Mouse (Mus musculus) embryonic facial prominence, embryonic 10.5 days (tissue): ENCODE results near the gene Plcb1. TPM values are rescaled to one million over a fixed set of nuclear protein-coding genes. Genes with fewer than 3 reads are reported as not detected.

Source experiments
- DNase-seq: peaks from one replicate; pipeline ENCODE4 v3.0.0-alpha.2; 2017; ENCODE audit warnings: low spot score
- H3K27ac ChIP-seq: fragments of 300-500 bp; sonication (generic); replicated peaks from 2 replicates; pipeline ENCODE4 v1.5.1; 2016; ENCODE audit warnings: mild to moderate bottlenecking
- H3K27me3 ChIP-seq: fragments of 300-500 bp; sonication (generic); replicated peaks from 2 replicates; pipeline ENCODE4 v1.6.1; 2016; ENCODE audit warnings: low read depth, mild to moderate bottlenecking; ENCODE audit not compliant: poor library complexity, severe bottlenecking
- H3K36me3 ChIP-seq: fragments of 300-500 bp; sonication (generic); replicated peaks from 2 replicates; pipeline ENCODE4 v1.6.1; 2016; ENCODE audit warnings: mild to moderate bottlenecking, moderate library complexity
- H3K4me1 ChIP-seq: fragments of 300-500 bp; sonication (generic); 2 replicates; pipeline ENCODE4 v1.6.1; 2016
- H3K4me3 ChIP-seq: fragments of 300-500 bp; sonication (generic); 2 replicates; pipeline ENCODE4 v1.5.1; 2016; ENCODE audit warnings: mild to moderate bottlenecking, moderate library complexity
- H3K9me3 ChIP-seq: fragments of 300-500 bp; sonication (generic); 2 replicates; pipeline ENCODE4 v1.6.1; 2016; ENCODE audit warnings: mild to moderate bottlenecking
- WGBS: fragments of 180-500 bp; shearing (Covaris S2); methylation state at CpG from one replicate; pipeline ENCODE4 v1.1.7; 2016; 5-methylcytosine and 5-hydroxymethylcytosine counted together
- polyA plus RNA-seq: library from polyadenylated mRNA; unstranded; fragments of >200 nt; fragmentation: Nextera tagmentation; extraction: Ambion mirVana; gene quantifications from 2 replicates; pipeline ENCODE4 v1.2.1, GENCODE M21; 2016

Plcb1 gene
- 4.6 and 6.0 TPM in 2 replicates for polyA plus RNA-seq

DNA sequence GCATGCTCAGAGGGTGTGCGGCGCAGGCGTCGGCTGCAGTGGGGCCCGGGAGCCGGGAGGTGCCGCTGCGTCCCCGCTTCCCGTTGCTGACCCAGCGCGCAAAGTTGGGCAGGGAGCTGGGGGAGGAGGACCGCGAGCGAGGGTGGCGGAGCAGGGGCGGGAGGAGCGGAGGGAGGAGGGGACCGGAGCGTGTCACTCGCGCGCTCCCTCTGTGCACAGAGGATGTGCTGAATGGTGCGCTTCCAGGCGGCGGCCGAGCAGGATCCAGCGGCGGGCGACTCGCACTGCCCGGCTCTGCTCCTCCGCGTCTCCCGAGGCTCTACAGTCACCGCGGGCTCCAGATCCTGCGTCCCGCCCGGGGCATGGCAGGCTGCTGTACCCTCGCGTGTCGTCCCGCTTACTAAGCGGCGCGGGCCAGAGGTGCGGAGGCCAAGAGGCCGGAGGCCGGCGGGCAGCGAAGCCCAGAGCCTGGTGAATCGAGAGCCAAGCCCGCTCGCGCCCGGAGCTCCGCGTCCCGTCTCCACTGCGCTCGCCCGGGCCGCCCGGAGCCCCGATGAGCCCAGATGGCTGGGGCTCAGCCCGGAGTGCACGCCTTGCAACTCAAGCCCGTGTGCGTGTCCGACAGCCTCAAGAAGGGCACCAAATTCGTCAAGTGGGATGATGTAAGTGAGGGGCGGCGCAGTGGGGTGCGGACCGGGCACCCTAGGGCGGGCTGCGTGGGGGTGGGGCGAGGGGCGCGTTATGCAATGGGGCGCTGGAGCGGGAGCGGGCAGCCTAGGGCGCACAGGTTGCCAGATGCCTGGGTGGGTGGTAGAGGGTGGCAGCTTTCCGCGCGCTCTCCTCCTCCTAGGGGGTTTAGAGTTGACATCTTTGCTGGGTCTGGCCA lies at the start of gene Plcb1:
Plcb1 (plus strand) TSS at position 98 of the 886 bp plus-strand sequence.
- peaks cover 15% of the 10 kb centered on the region for H3K4me1 ChIP-seq
- peak within 1 kb of the TSS; percentile 87 for H3K27ac ChIP-seq
- peaks cover 32% of the 10 kb centered on the region for H3K27me3 ChIP-seq
- peak within 1 kb of the TSS; percentile 79 for H3K4me3 ChIP-seq
- under 1% methylated on average over 88 of the region's 88 CpGs for WGBS
- H3K9me3 ChIP-seq, result no peaks in the 10 kb centered on the region
- peak; percentile 91 for DNase-seq
- H3K36me3 ChIP-seq, result no peaks in the 10 kb centered on the region

DNA sequence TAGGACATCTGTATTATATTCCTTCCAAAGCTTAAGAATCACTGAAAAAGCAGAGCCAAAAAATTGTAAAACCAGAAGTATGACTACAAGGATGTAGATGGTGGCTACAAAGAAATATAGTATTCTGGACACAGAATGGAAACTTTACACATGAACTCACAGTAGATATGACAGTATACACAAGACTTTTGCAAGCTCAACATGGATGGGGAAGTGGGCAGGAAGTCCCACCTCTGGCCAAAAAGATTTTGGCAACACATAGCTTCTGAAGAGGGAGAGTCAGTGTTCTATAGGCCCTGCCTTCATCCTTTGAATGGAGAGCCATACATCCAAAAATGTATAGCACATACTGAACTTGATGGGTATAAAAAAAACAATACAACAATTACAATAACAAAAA lies 30.3 kb upstream of the Plcb1 start:
- Histone ChIP-seq H3K27me3 (no peaks in the 10 kb centered on the region), H3K27ac (no peak overlapping the region), H3K4me1 (no peaks in the 10 kb centered on the region), H3K9me3 (no peaks in the 10 kb centered on the region), H3K4me3 (no peak overlapping the region), H3K36me3 (no peaks in the 10 kb centered on the region)
- DNase-seq, result no peak

DNA sequence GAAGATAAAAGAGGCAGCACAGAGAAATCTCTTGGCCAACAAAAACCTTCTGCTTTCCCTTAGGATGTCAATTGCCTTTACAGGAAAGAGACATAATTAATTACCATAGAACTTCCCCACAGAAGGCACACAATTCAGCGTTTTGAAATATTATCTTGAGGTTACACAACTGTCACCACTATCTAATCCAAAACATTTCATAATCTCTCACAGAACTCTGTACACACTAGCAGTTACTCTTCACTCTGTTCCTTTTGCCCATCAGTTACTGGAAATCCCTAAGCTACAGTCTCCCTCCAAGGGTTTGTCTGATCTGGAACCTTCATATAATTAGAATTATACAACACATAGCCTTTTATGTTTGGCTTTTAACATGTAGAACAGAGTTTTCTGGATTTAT lies 29.8 kb upstream of the Plcb1 start:
- H3K9me3 ChIP-seq, result no peaks in the 10 kb centered on the region
- H3K4me1 ChIP-seq, result no peaks in the 10 kb centered on the region
- no peak overlapping the region for H3K27ac ChIP-seq
- no peaks in the 10 kb centered on the region for H3K36me3 ChIP-seq
- H3K4me3 ChIP-seq, result no peak overlapping the region
- WGBS, result 73% methylated on average over 1 of the region's 1 CpGs
- H3K27me3 ChIP-seq, result no peaks in the 10 kb centered on the region
- no peak for DNase-seq

DNA sequence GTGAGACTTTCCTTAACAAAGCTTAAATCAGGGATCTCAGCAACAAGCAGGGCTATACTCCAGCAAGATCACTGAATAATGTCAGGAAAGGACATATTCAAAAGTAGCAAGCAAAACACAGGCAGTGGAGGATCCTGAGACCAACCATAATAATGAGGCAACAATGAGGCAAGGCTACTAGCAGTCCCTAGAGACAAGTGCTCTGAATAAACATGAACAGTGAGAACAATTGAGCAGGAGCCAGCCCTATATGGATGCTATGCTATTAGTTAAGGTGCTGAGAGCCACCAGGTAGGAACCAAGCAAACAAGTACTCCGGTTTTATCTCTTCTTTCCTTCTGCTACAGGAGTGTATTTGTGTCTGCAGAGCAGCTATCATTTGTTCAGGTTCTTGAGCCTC lies 24.8 kb upstream of the Plcb1 start:
- Histone ChIP-seq H3K4me1 (no peaks in the 10 kb centered on the region), H3K27me3 (no peaks in the 10 kb centered on the region), H3K9me3 (no peaks in the 10 kb centered on the region), H3K36me3 (no peaks in the 10 kb centered on the region), H3K27ac (no peak overlapping the region), H3K4me3 (no peak overlapping the region)
- DNase-seq, result no peak
- 87% methylated on average over 1 of the region's 1 CpGs for WGBS

DNA sequence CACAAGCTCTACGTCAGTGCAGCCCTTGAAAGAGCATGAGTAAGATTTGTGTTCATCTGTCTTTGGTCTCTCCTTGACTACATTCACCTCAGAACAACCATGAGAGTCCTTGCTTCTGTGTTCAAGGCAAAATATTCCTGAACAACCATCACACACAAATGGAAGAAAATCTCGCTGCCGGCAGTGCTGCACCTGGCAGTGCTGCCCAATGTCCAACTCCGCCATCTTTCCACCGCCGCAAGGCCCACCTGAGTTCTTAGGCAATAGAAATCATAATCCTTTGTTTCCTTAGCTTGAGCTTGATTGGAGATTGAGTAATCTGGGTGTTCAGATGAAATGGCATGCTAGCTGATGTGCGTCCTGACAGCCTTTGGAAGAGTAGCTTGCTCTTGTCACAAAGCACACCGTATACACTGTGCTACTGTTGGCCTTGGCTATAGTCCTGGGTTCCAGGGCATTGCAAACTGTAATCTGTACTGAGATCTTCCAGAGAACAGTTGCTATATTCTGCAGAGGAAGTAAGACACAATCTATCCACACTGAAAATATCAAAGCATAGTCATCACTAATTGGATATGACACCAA lies 22.4 kb upstream of the Plcb1 start:
- H3K4me1 ChIP-seq, result no peaks in the 10 kb centered on the region
- 94% methylated on average over 8 of the region's 8 CpGs for WGBS
- H3K9me3 ChIP-seq, result no peaks in the 10 kb centered on the region
- no peaks in the 10 kb centered on the region for H3K36me3 ChIP-seq
- no peak overlapping the region for H3K4me3 ChIP-seq
- DNase-seq, result no peak
- H3K27me3 ChIP-seq, result no peaks in the 10 kb centered on the region
- H3K27ac ChIP-seq, result no peak overlapping the region

DNA sequence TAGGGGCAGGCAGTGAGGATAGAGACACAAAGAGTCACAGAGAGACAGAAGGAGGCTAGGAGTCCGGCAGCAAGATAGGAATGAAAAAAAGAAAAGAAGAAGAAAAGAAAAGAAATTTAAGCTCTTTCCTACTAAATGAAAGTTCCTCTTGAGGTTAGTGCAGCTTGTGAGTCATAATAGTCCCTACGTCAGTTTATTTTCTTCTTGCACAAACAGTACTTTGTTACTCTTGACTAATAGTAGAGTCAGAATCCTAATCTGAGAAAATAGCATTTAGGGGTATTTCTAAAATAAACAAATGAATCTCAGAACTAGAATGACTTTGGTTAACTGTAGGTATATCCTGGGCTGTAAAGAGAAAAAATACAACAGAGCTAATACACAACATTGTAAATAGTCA lies 21.4 kb upstream of the Plcb1 start:
- 89% methylated on average over 2 of the region's 2 CpGs for WGBS
- DNase-seq, result no peak
- H3K9me3 ChIP-seq, result no peaks in the 10 kb centered on the region
- no peak overlapping the region for H3K27ac ChIP-seq
- no peaks in the 10 kb centered on the region for H3K4me1 ChIP-seq
- H3K4me3 ChIP-seq, result no peak overlapping the region
- no peaks in the 10 kb centered on the region for H3K36me3 ChIP-seq
- no peaks in the 10 kb centered on the region for H3K27me3 ChIP-seq

DNA sequence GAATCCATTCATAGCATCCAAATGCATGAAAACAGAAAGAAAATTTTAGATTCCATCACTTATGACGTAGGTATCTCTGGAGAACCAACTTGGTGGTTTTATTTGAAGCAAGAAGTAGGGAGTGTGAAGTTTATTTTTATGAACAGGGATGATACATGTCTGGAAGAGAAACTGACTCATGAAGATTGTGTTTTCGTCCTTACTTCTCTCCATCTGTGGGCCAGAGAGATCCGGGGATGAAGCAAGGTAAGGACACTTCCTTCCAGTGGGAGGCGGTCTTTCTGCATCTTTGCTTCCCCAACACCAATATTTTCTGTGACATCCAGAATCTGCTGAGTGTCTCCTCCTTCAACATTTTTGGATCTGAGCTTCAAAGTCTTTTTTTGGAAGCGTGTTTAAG lies 6.0 kb upstream of the Plcb1 start:
- Histone ChIP-seq H3K36me3 (no peaks in the 10 kb centered on the region), H3K27ac (no peak overlapping the region), H3K4me1 (no peaks in the 10 kb centered on the region), H3K9me3 (no peaks in the 10 kb centered on the region), H3K4me3 (no peak overlapping the region), H3K27me3 (peaks cover 7% of the 10 kb centered on the region; the same call in 1 of the 2 replicates)
- 69% methylated on average over 5 of the region's 5 CpGs for WGBS
- DNase-seq, result no peak

DNA sequence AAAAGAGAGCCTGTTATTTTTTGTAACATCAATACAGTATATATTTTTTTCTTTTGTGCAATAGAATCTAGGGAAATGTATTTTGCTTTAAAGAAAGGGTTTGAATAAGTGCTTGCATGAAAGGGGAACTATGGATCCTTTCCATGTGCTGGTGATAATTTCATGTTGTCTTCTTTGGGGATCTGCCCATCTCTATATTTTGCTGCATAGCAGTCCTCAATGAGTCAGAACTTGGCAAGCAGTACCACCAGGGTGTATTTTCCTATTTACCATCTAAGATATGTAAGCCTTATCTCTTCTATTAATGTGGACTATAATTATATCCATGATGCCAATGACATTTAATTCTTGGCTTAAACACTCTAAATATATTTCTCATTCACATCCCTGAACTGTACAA lies 5.6 kb upstream of the Plcb1 start:
- DNase-seq, result no peak
- no peaks in the 10 kb centered on the region for H3K4me1 ChIP-seq
- peaks cover 12% of the 10 kb centered on the region; the same call in 1 of the 2 replicates for H3K27me3 ChIP-seq
- no peak overlapping the region for H3K27ac ChIP-seq
- no peak overlapping the region for H3K4me3 ChIP-seq
- no peaks in the 10 kb centered on the region for H3K9me3 ChIP-seq
- H3K36me3 ChIP-seq, result no peaks in the 10 kb centered on the region

DNA sequence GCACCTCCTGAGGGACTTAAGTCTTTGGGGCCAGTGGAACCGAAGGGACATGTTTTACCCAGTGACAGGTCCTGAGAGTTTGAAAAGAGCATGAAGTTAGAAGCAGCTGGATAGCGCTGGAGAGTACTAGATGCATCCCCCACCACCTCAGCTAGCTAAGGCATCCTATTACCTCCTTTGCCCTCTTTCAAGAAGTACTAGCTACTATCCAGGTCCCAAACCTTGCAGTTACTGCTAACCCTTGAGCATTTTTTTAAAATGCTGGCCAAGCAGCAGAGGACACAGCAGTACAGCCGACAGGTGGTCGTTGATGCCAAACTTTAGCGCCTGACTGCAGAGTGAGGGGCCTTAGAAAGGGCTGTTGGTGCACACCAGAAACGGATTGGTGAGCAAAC lies 986 bp downstream of the Plcb1 start:
- Histone ChIP-seq H3K9me3 (no peaks in the 10 kb centered on the region), H3K36me3 (no peaks in the 10 kb centered on the region), H3K27ac (peak overlapping the region; percentile 87; the same call in 1 of the 2 replicates), H3K27me3 (peaks cover 32% of the 10 kb centered on the region), H3K4me1 (peaks cover 15% of the 10 kb centered on the region), H3K4me3 (peak overlapping the region; percentile 79)
- no peak for DNase-seq
- 7% methylated on average over 6 of the region's 6 CpGs for WGBS

DNA sequence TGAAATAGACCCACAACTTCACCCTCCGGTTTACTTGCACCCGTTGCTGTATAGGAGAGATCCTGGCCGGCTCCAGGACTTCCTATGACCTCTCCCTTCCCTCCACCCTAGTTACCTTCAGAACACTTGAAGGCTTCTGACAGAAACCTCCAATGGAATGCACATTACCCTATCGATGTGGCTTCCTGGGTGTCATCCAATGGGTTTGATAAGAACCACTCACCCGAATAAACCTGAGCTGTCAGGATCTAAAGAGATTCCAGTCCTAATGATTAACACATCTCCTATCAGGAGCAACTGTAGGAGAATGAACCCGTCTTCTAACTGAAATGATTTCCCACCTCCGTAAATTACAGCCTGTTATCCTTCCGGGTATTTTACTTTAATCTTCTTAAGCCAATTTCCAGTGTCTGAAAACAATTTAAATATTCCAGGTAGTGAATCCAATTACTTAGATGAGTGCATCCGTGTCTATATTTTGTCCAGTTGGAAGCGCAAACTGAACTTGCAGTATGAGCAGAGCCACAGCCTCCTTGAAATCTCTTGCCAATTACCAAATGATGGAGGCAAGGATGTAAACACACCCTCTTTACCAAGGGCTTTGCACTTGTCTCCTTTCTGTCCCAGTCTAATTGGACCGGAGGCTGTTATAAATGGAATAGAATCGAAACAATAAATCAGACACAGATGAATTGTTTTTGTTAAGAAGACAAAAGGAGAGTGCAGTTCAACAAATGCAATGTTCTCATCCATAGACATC lies 1.6 kb downstream of the Plcb1 start:
- H3K36me3 ChIP-seq, result no peaks in the 10 kb centered on the region
- peaks cover 32% of the 10 kb centered on the region for H3K27me3 ChIP-seq
- H3K4me1 ChIP-seq, result peaks cover 15% of the 10 kb centered on the region
- no peak overlapping the region for H3K27ac ChIP-seq
- DNase-seq, result no peak
- WGBS, result 62% methylated on average over 12 of the region's 12 CpGs
- H3K9me3 ChIP-seq, result no peaks in the 10 kb centered on the region
- peak overlapping the region; percentile 79 for H3K4me3 ChIP-seq

DNA sequence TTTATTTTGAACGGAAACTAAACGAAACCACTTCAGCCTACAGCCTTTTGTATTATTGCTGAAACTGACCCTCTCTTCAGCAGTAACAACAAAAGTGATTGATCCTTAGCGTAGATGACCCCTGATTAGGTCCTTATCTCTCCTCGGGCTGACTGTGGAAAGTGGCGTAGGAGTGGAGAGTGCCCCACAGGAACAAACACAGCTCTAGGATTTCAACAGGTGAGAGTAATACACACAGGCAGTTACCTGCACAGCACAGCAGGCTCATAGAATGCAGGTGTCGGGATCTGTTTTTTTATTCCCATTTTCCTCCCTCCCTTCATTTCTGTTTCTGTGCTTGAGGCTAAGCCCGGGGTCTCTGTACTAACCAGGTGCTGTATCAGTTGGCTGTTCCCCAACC lies 7.1 kb downstream of the Plcb1 start:
- no peak overlapping the region for H3K4me3 ChIP-seq
- WGBS, result 64% methylated on average over 7 of the region's 7 CpGs
- H3K9me3 ChIP-seq, result no peaks in the 10 kb centered on the region
- peaks cover 3% of the 10 kb centered on the region; the same call in 1 of the 2 replicates for H3K27me3 ChIP-seq
- peaks cover 10% of the 10 kb centered on the region for H3K4me1 ChIP-seq
- no peak for DNase-seq
- no peak overlapping the region for H3K27ac ChIP-seq
- no peaks in the 10 kb centered on the region for H3K36me3 ChIP-seq

DNA sequence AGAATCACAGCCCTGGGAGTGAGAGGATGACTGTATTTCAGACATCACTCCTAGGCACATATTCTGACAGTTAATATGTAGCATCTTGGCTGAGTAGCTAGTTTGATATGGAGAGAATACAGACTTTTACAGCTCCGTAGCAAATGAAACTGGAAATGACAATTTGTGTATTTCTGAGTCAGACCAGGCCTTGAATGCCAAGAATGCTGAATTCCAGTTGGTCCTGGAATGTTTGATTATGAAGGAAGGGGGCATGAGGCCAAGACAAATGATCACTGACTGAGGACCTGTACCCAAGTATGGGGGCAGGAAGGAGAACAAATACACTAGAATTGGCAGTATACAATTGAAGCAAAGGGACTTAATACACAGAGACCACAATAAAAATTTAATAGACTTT lies 14.4 kb downstream of the Plcb1 start:
- no peaks in the 10 kb centered on the region for H3K4me1 ChIP-seq
- WGBS, result 85% methylated on average over 1 of the region's 1 CpGs
- no peaks in the 10 kb centered on the region for H3K27me3 ChIP-seq
- no peaks in the 10 kb centered on the region for H3K9me3 ChIP-seq
- DNase-seq, result no peak
- no peak overlapping the region for H3K4me3 ChIP-seq
- no peak overlapping the region for H3K27ac ChIP-seq
- no peaks in the 10 kb centered on the region for H3K36me3 ChIP-seq
